ENCODE assay signal across 19 mouse cellular contexts in the genomic region with DNA sequence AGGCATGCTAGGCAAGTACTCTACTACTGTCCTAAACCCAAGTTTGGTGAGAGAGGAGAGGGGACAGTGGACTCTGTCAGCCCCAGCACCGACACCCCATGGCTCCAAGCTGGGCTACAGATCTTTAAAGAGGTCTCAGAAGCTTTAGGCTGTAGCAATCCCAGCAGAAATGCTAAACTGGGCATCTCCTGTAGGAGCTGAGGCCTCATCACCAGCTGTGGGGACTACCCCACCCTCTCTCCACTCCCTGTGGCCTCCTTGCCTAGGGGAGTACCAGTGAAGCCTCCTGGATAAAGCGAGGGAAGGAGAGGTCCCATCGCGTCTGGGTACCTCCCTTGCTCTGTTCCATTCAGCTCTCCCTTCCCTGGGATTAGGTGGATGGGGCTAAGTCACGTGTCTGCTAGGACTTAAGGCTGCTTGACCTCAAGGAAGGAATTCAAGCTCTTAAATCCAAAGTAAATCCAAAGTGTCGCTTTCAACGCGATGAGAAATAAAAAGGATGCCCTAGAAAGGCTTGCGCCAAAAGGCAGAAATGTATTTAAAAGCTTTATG. TPM values are rescaled to one million over a fixed set of nuclear protein-coding genes. Genes with fewer than 3 reads are reported as not detected.
DNase-seq lines count a peak whose midpoint lies in the region; ATAC-seq and TF ChIP-seq lines count a peak whose summit lies in the region.
"Had no signal": no experiment of that assay in that cellular context is flagged by ENCODE, and none has a peak within 500 bp of the region (broad histone marks: within the 10 kb centered on the region; RNA-seq: fewer than 3 reads in every experiment).

No protein-coding gene starts in this region.

- H3K9me3 ChIP-seq in intestine, embryonic 16.5 days (ENCODE audit: control insufficient read depth, low read length) = no peaks in the 10 kb centered on the region
- H3K9me3 ChIP-seq in intestine, embryonic 15.5 days = no peaks in the 10 kb centered on the region
- H3K9me3 ChIP-seq in lung, embryonic 15.5 days = no peaks in the 10 kb centered on the region
- no peaks in the 10 kb centered on the region for H3K9me3 ChIP-seq in intestine, postnatal 0 days (ENCODE audit: control insufficient read depth)
- H3K9me3 ChIP-seq: embryonic facial prominence, embryonic 13.5 days; heart, embryonic 10.5 days; limb, embryonic 13.5 days; midbrain, embryonic 12.5 days had no signal

- no peak overlapping the region for H3K4me3 ChIP-seq in intestine, embryonic 16.5 days (ENCODE audit: low read length)
- no peak overlapping the region for H3K4me3 ChIP-seq in intestine, embryonic 15.5 days (replicated peaks)
- H3K4me3 ChIP-seq in lung, embryonic 15.5 days = no peak overlapping the region
- no peak overlapping the region for H3K4me3 ChIP-seq in intestine, postnatal 0 days (ENCODE audit: low read depth, low read length)
- no peak overlapping the region for H3K4me3 ChIP-seq in myocyte
- H3K4me3 ChIP-seq in thymus, adult 2 months (ENCODE audit: control insufficient read depth, insufficient read depth, low read length) = no peak overlapping the region
- H3K4me3 ChIP-seq: embryonic facial prominence, embryonic 13.5 days; erythroblast, embryonic 14.5 days; gastrocnemius, adult 2 months; heart, embryonic 10.5 days; limb, embryonic 13.5 days; midbrain, embryonic 12.5 days had no signal

- peaks cover 6% of the 10 kb centered on the region; the same call in 1 of the 2 replicates for H3K36me3 ChIP-seq in intestine, embryonic 16.5 days (ENCODE audit: control insufficient read depth, insufficient read depth, low read length)
- peaks cover 30% of the 10 kb centered on the region; the same call in 1 of the 2 replicates for H3K36me3 ChIP-seq in intestine, embryonic 15.5 days
- peaks cover 62% of the 10 kb centered on the region for H3K36me3 ChIP-seq in lung, embryonic 15.5 days
- peaks cover 43% of the 10 kb centered on the region for H3K36me3 ChIP-seq in intestine, postnatal 0 days (ENCODE audit: control insufficient read depth, insufficient read depth)
- H3K36me3 ChIP-seq in myocyte (ENCODE audit: control insufficient read depth, insufficient read depth) = peaks cover 70% of the 10 kb centered on the region
- H3K36me3 ChIP-seq in thymus, adult 2 months (ENCODE audit: control insufficient read depth, insufficient read depth, low read length) = no peaks in the 10 kb centered on the region

- DNase-seq in lung, adult 18-20 months = no peak
- DNase-seq in thymus, adult 2 months = no peak
- DNase-seq: adrenal gland, postnatal 14 days; embryo, embryonic 11 days; gastrocnemius, adult 2 months had no signal

- no peaks in the 10 kb centered on the region for H3K27me3 ChIP-seq in intestine, embryonic 16.5 days (replicated peaks; ENCODE audit: control insufficient read depth, insufficient read depth, low read length)
- H3K27me3 ChIP-seq in intestine, embryonic 15.5 days (replicated peaks) = no peaks in the 10 kb centered on the region
- no peaks in the 10 kb centered on the region for H3K27me3 ChIP-seq in lung, embryonic 15.5 days
- no peaks in the 10 kb centered on the region for H3K27me3 ChIP-seq in intestine, postnatal 0 days (replicated peaks; ENCODE audit: control insufficient read depth, insufficient read depth, low read length)
- no peaks in the 10 kb centered on the region for H3K27me3 ChIP-seq in myocyte (ENCODE audit: control insufficient read depth, insufficient read depth, insufficient read length)
- H3K27me3 ChIP-seq in thymus, adult 2 months (ENCODE audit: control insufficient read depth, insufficient read depth, low read length) = no peaks in the 10 kb centered on the region
- H3K27me3 ChIP-seq: embryonic facial prominence, embryonic 13.5 days; limb, embryonic 13.5 days; midbrain, embryonic 12.5 days had no signal

- H3ac ChIP-seq in myocyte (ENCODE audit: control insufficient read depth, insufficient read length) = no peak overlapping the region

- no peak overlapping the region; the same call in 1 of the 2 replicates for H3K4me2 ChIP-seq in intestine, embryonic 16.5 days (ENCODE audit: low read depth, low read length)
- no peak overlapping the region for H3K4me2 ChIP-seq in intestine, embryonic 15.5 days (replicated peaks)
- H3K4me2 ChIP-seq in lung, embryonic 15.5 days = no peak overlapping the region
- H3K4me2 ChIP-seq in intestine, postnatal 0 days (replicated peaks; ENCODE audit: low read depth) = peak overlapping the region; percentile 64
- no peak overlapping the region for H3K4me2 ChIP-seq in myocyte (ENCODE audit: low read depth)
- H3K4me2 ChIP-seq: embryonic facial prominence, embryonic 13.5 days; hindbrain, embryonic 14.5 days; limb, embryonic 13.5 days; midbrain, embryonic 12.5 days had no signal

- H3K79me2 ChIP-seq in myocyte (ENCODE audit: control insufficient read depth, insufficient read depth) = no peaks in the 10 kb centered on the region

- WGBS in intestine, embryonic 16.5 days = 57% methylated on average over 9 of the region's 9 CpGs
- 60% methylated on average over 9 of the region's 9 CpGs for WGBS in intestine, embryonic 15.5 days
- 59% methylated on average over 9 of the region's 9 CpGs for WGBS in lung, embryonic 15.5 days
- whole genome bisulfite sequencing in intestine, postnatal 0 days = 51% methylated on average over 9 of the region's 9 CpGs
- WGBS in thymus, adult 2 months = 95% methylated on average over 9 of the region's 9 CpGs

- TF ChIP-seq POLR2A in myocyte (IDR thresholded peaks at IDR 0.05; ENCODE audit: insufficient read length, low read depth) = peak; percentile 32
- TF ChIP-seq POLR2A in thymus, adult 2 months (IDR thresholded peaks at IDR 0.05; ENCODE audit: control insufficient read depth, extremely low read depth, insufficient read depth, low read length, poor library complexity) = no peak

- H3K4me1 ChIP-seq in intestine, embryonic 16.5 days (ENCODE audit: control insufficient read depth, insufficient read depth, low read length) = peaks cover 43% of the 10 kb centered on the region
- peaks cover 30% of the 10 kb centered on the region for H3K4me1 ChIP-seq in intestine, embryonic 15.5 days (replicated peaks)
- peaks cover 73% of the 10 kb centered on the region for H3K4me1 ChIP-seq in lung, embryonic 15.5 days
- H3K4me1 ChIP-seq in intestine, postnatal 0 days (replicated peaks; ENCODE audit: control insufficient read depth, insufficient read depth, low read length) = peaks cover 8% of the 10 kb centered on the region
- H3K4me1 ChIP-seq in thymus, adult 2 months (replicated peaks; ENCODE audit: control insufficient read depth, insufficient read depth, low read length) = peaks cover 11% of the 10 kb centered on the region
- H3K4me1 ChIP-seq: embryonic facial prominence, embryonic 13.5 days had no signal

- TF ChIP-seq CTCF in intestine, postnatal 0 days (IDR thresholded peaks at IDR 0.05; ENCODE audit: low read depth) = no peak
- no peak for TF ChIP-seq CTCF in thymus, adult 2 months (IDR thresholded peaks at IDR 0.05; ENCODE audit: borderline replicate concordance, control insufficient read depth, extremely low read depth, insufficient read depth, low read length, poor library complexity)

- ATAC-seq in intestine, embryonic 16.5 days = no peak
- ATAC-seq in intestine, embryonic 15.5 days = no peak
- ATAC-seq in lung, embryonic 15.5 days (ENCODE audit: borderline replicate concordance, extremely low read depth, low FRiP score, low TSS enrichment) = no peak
- no peak for ATAC-seq in intestine, postnatal 0 days
- ATAC-seq: CD4-positive, CD25-positive, alpha-beta regulatory T cell, adult 4 months; inflammation-experienced regulatory T-cells, adult 6 months had no signal

- H3K9ac ChIP-seq in intestine, embryonic 16.5 days (ENCODE audit: low read depth, low read length) = no peak overlapping the region
- H3K9ac ChIP-seq in intestine, embryonic 15.5 days = no peak overlapping the region
- no peak overlapping the region for H3K9ac ChIP-seq in lung, embryonic 15.5 days
- no peak overlapping the region for H3K9ac ChIP-seq in intestine, postnatal 0 days (ENCODE audit: low read depth, low read length)
- H3K9ac ChIP-seq: embryonic facial prominence, embryonic 13.5 days; hindbrain, embryonic 14.5 days; limb, embryonic 13.5 days; midbrain, embryonic 12.5 days had no signal

- H3K27ac ChIP-seq in intestine, embryonic 16.5 days (ENCODE audit: low read length) = peak overlapping the region; percentile 34
- H3K27ac ChIP-seq in intestine, embryonic 15.5 days = no peak overlapping the region
- peak overlapping the region; percentile 81 for H3K27ac ChIP-seq in lung, embryonic 15.5 days
- H3K27ac ChIP-seq in intestine, postnatal 0 days (ENCODE audit: low read depth, low read length) = peak overlapping the region; percentile 31; the same call in 1 of the 2 replicates
- no peak overlapping the region for H3K27ac ChIP-seq in thymus, adult 2 months (ENCODE audit: control insufficient read depth, insufficient read depth, low read length)
- H3K27ac ChIP-seq: embryonic facial prominence, embryonic 13.5 days; gastrocnemius, adult 2 months; heart, embryonic 10.5 days; hindbrain, embryonic 14.5 days; limb, embryonic 13.5 days; macrophage; midbrain, embryonic 12.5 days had no signal

RNA-seq across cellular contexts. Expression of a gene that starts 17.6 kb away (rescaled TPM):
- polyA plus RNA-seq in intestine, embryonic 16.5 days (2015; fragmentation: Nextera tagmentation; extraction: Ambion mirVana) = 12.4 and 13.0 TPM in 2 replicates
- polyA plus RNA-seq in intestine, embryonic 15.5 days (2015; fragmentation: Nextera tagmentation; extraction: Ambion mirVana) = 15.1 and 16.3 TPM in 2 replicates
- polyA plus RNA-seq in lung, embryonic 15.5 days (2015; fragmentation: Nextera tagmentation; extraction: Ambion mirVana) = 54.5 and 64.1 TPM in 2 replicates
- 4.7 and 4.8 TPM in 2 replicates for polyA plus RNA-seq in intestine, postnatal 0 days (2015; fragmentation: Nextera tagmentation; extraction: Ambion mirVana)
- polyA plus RNA-seq in myocyte (2012; fragmentation: generic; extraction: Trizol) = 557 TPM
- polyA plus RNA-seq in thymus, adult 2 months (2012; rRNA removed) = 13.6 and 19.9 TPM in 2 replicates
- polyA plus RNA-seq: CD4-positive, CD25-positive, alpha-beta regulatory T cell, adult 4 months; inflammation-experienced regulatory T-cells, adult 6 months had no signal

RNA-seq across cellular contexts. Expression of a gene that starts 42.6 kb away (rescaled TPM):
- 206 and 216 TPM in 2 replicates for polyA plus RNA-seq in intestine, embryonic 16.5 days (2015; fragmentation: Nextera tagmentation; extraction: Ambion mirVana)
- polyA plus RNA-seq in intestine, embryonic 15.5 days (2015; fragmentation: Nextera tagmentation; extraction: Ambion mirVana) = 194 and 205 TPM in 2 replicates
- polyA plus RNA-seq in lung, embryonic 15.5 days (2015; fragmentation: Nextera tagmentation; extraction: Ambion mirVana) = 98.0 and 99.3 TPM in 2 replicates
- 46.8 and 54.2 TPM in 2 replicates for polyA plus RNA-seq in intestine, postnatal 0 days (2015; fragmentation: Nextera tagmentation; extraction: Ambion mirVana)
- 157 TPM for polyA plus RNA-seq in myocyte (2012; fragmentation: generic; extraction: Trizol)
- 36.3 and 45.6 TPM in 2 replicates for polyA plus RNA-seq in thymus, adult 2 months (2012; rRNA removed)

RNA-seq across cellular contexts. Expression of a gene that starts 57.5 kb away (rescaled TPM):
- 45.7 and 48.8 TPM in 2 replicates for polyA plus RNA-seq in intestine, embryonic 16.5 days (2015; fragmentation: Nextera tagmentation; extraction: Ambion mirVana)
- 34.7 and 35.0 TPM in 2 replicates for polyA plus RNA-seq in intestine, embryonic 15.5 days (2015; fragmentation: Nextera tagmentation; extraction: Ambion mirVana)
- 31.5 and 33.1 TPM in 2 replicates for polyA plus RNA-seq in lung, embryonic 15.5 days (2015; fragmentation: Nextera tagmentation; extraction: Ambion mirVana)
- 63.6 and 65.8 TPM in 2 replicates for polyA plus RNA-seq in intestine, postnatal 0 days (2015; fragmentation: Nextera tagmentation; extraction: Ambion mirVana)
- 15.2 TPM for polyA plus RNA-seq in myocyte (2012; fragmentation: generic; extraction: Trizol)
- 12.8 and 15.7 TPM in 2 replicates for polyA plus RNA-seq in thymus, adult 2 months (2012; rRNA removed)
- polyA plus RNA-seq: CD4-positive, CD25-positive, alpha-beta regulatory T cell, adult 4 months; inflammation-experienced regulatory T-cells, adult 6 months had no signal

RNA-seq across cellular contexts. Expression of a gene that starts 57.5 kb away (rescaled TPM):
- polyA plus RNA-seq in intestine, embryonic 16.5 days (2015; fragmentation: Nextera tagmentation; extraction: Ambion mirVana) = 0.42 and 0.72 TPM in 2 replicates
- 0.50 and 0.58 TPM in 2 replicates for polyA plus RNA-seq in intestine, embryonic 15.5 days (2015; fragmentation: Nextera tagmentation; extraction: Ambion mirVana)
- 1.1 TPM in 2 replicates for polyA plus RNA-seq in lung, embryonic 15.5 days (2015; fragmentation: Nextera tagmentation; extraction: Ambion mirVana)
- 0.61 and 0.89 TPM in 2 replicates for polyA plus RNA-seq in intestine, postnatal 0 days (2015; fragmentation: Nextera tagmentation; extraction: Ambion mirVana)
- 6.6 TPM for polyA plus RNA-seq in myocyte (2012; fragmentation: generic; extraction: Trizol)
- polyA plus RNA-seq in thymus, adult 2 months (2012; rRNA removed) = 0.31 and 0.33 TPM in 2 replicates
- polyA plus RNA-seq: erythroblast, embryonic 14.5 days had no signal

Comparison
In these comparisons a context has a peak if more than half of its experiments do, and no peak if none do; other contexts are left out.
1. H3K27ac ChIP-seq: peak in intestine, embryonic 16.5 days (single experiment), lung, embryonic 15.5 days (single experiment) and intestine, postnatal 0 days (single experiment); none in intestine, embryonic 15.5 days (single experiment) and thymus, adult 2 months (single experiment).